Mouse (Mus musculus) liver, postnatal 0 days (tissue): ENCODE measurements around the gene Ssr2.

ENCODE experiments used
- CTCF ChIP-seq: sonication (generic); IDR thresholded peaks from 2 replicates; pipeline ENCODE4 v1.5.1; 2016; ENCODE audit warnings: antibody characterized with exemption, low read depth
- EP300 ChIP-seq: IDR thresholded peaks from 2 replicates; pipeline ENCODE4 v1.6.1; 2016; ENCODE audit warnings: antibody characterized with exemption, low read depth, mild to moderate bottlenecking

DNA sequence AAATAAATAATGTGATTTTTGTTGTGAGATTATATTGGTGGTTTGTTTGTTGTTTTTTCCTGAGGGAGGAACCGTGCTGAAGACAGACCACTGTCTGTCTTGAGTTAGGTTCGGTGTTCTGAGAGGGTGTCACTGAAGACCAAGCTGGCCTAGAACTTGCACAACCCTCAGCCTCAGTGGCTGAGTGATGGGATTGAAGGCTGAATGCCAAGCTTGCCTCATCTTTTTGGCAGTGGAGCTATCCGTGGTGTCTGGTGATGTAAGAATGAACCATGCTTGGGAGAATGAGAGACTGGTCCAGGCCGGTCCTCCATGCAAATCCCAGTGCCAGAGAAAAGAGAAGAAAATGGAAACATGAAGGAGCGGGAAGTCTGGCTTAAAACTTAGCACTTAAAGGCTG lies 6.0 kb upstream of the Ssr2 start:
- TF ChIP-seq CTCF (no peak), EP300 (no peak)
